Mouse (Mus musculus): ENCODE data around the gene Lrrn2. TPM values are rescaled to one million over a fixed set of nuclear protein-coding genes. Genes with fewer than 3 reads are reported as not detected.

The Lrrn2 gene
- polyA plus RNA-seq, 1 experiment from 2014 or later: 22.2 TPM

GRCm38 (mm10) chr1:132853312-132853711 lies 26.8 kb upstream of the Lrrn2 start:
- ATAC-seq: peak; percentile 71
- H3K4me3 ChIP-seq: no peak overlapping the region
- WGBS: 43% methylated on average over 8 of the region's 8 CpGs
- no peaks in the 10 kb centered on the region for H3K27me3 ChIP-seq
- H3K9ac ChIP-seq: no peak overlapping the region
- H3K36me3 ChIP-seq (ENCODE audit: poor library complexity, severe bottlenecking): no peaks in the 10 kb centered on the region
- H3K4me2 ChIP-seq: no peak overlapping the region
- no peaks in the 10 kb centered on the region for H3K9me3 ChIP-seq (replicated peaks)
- peaks cover 25% of the 10 kb centered on the region for H3K4me1 ChIP-seq
- H3K27ac ChIP-seq: no peak overlapping the region

GRCm38 (mm10) chr1:132858516-132859383 lies 21.3 kb upstream of the Lrrn2 start:
- no peaks in the 10 kb centered on the region for H3K36me3 ChIP-seq (ENCODE audit: poor library complexity, severe bottlenecking)
- H3K9ac ChIP-seq: no peak overlapping the region; the same call in 1 of the 2 replicates
- H3K4me1 ChIP-seq: peaks cover 16% of the 10 kb centered on the region
- no peaks in the 10 kb centered on the region for H3K9me3 ChIP-seq (replicated peaks)
- H3K4me2 ChIP-seq: no peak overlapping the region
- H3K27me3 ChIP-seq: no peaks in the 10 kb centered on the region
- ATAC-seq: peak; percentile 88
- peak overlapping the region; percentile 70 for H3K27ac ChIP-seq
- H3K4me3 ChIP-seq: no peak overlapping the region
- 21% methylated on average over 5 of the region's 5 CpGs for WGBS

- WGBS: 87% methylated on average over 2 of the region's 2 CpGs
- Histone ChIP-seq H3K4me1 (peaks cover 4% of the 10 kb centered on the region), H3K4me3 (no peak overlapping the region), H3K9me3 (replicated peaks) (no peaks in the 10 kb centered on the region), H3K36me3 (ENCODE audit: poor library complexity, severe bottlenecking) (no peaks in the 10 kb centered on the region), H3K27me3 (0 out of 2 replicates have a peak, but pooled peaks cover 4% of the 10 kb centered on the region), H3K27ac (no peak overlapping the region), H3K9ac (no peak overlapping the region), H3K4me2 (no peak overlapping the region)
- no peak for ATAC-seq
Measured at GRCm38 (mm10) chr1:132864220-132864619, 15.9 kb upstream of the Lrrn2 start.

GRCm38 (mm10) chr1:132865585-132865984 lies 14.5 kb upstream of the Lrrn2 start:
- H3K4me3 ChIP-seq: no peak overlapping the region
- no peak for ATAC-seq

GRCm38 (mm10) chr1:132870327-132870726 lies 9.7 kb upstream of the Lrrn2 start:
- 49% methylated on average over 7 of the region's 7 CpGs for WGBS
- no peak for ATAC-seq
- H3K27ac ChIP-seq: no peak overlapping the region

More at GRCm38 (mm10) chr1:132865585-132865984, 14.5 kb upstream of the Lrrn2 start:
- Histone ChIP-seq H3K4me1 (peaks cover 5% of the 10 kb centered on the region; the same call in 1 of the 2 replicates), H3K27ac (no peak overlapping the region), H3K27me3 (0 out of 2 replicates have a peak, but pooled peaks cover 4% of the 10 kb centered on the region), H3K9me3 (replicated peaks) (no peaks in the 10 kb centered on the region), H3K4me2 (no peak overlapping the region), H3K36me3 (ENCODE audit: poor library complexity, severe bottlenecking) (no peaks in the 10 kb centered on the region), H3K9ac (no peak overlapping the region)
- 84% methylated on average over 4 of the region's 4 CpGs for whole genome bisulfite sequencing

GRCm38 (mm10) chr1:132878951-132879610 lies 992 bp upstream of the Lrrn2 start:
- H3K4me2 ChIP-seq: no peak overlapping the region; the same call in 1 of the 2 replicates
- no peak overlapping the region for H3K9ac ChIP-seq

More at GRCm38 (mm10) chr1:132870327-132870726, 9.7 kb upstream of the Lrrn2 start:
- Histone ChIP-seq H3K4me1 (peaks cover 5% of the 10 kb centered on the region; the same call in 1 of the 2 replicates), H3K4me3 (no peak overlapping the region), H3K27me3 (no peaks in the 10 kb centered on the region), H3K9ac (no peak overlapping the region), H3K4me2 (no peak overlapping the region), H3K36me3 (ENCODE audit: poor library complexity, severe bottlenecking) (no peaks in the 10 kb centered on the region), H3K9me3 (replicated peaks) (no peaks in the 10 kb centered on the region)

GRCm38 (mm10) chr1:132879801-132880160 lies 292 bp upstream of the Lrrn2 start:
- 6% methylated on average over 8 of the region's 8 CpGs for WGBS
- H3K9me3 ChIP-seq (replicated peaks): no peaks in the 10 kb centered on the region
- H3K27ac ChIP-seq: peak overlapping the region; percentile 80; the same call in 1 of the 2 replicates
- no peak for ATAC-seq
- peak overlapping the region; percentile 70 for H3K4me3 ChIP-seq
- H3K27me3 ChIP-seq: peaks cover 31% of the 10 kb centered on the region
- peaks cover 35% of the 10 kb centered on the region for H3K4me1 ChIP-seq
- H3K4me2 ChIP-seq: peak overlapping the region; percentile 95
- H3K36me3 ChIP-seq (ENCODE audit: poor library complexity, severe bottlenecking): no peaks in the 10 kb centered on the region
- H3K9ac ChIP-seq: peak overlapping the region; percentile 83

More at GRCm38 (mm10) chr1:132878951-132879610, 992 bp upstream of the Lrrn2 start:
- peaks cover 31% of the 10 kb centered on the region for H3K27me3 ChIP-seq
- H3K27ac ChIP-seq: no peak overlapping the region
- H3K4me3 ChIP-seq: no peak overlapping the region
- WGBS: 16% methylated on average over 11 of the region's 11 CpGs
- no peaks in the 10 kb centered on the region for H3K9me3 ChIP-seq (replicated peaks)
- peaks cover 35% of the 10 kb centered on the region for H3K4me1 ChIP-seq
- H3K36me3 ChIP-seq (ENCODE audit: poor library complexity, severe bottlenecking): no peaks in the 10 kb centered on the region
- ATAC-seq: no peak

GRCm38 (mm10) chr1:132881041-132881761 lies 1.1 kb downstream of the Lrrn2 start:
- H3K9me3 ChIP-seq (replicated peaks): no peaks in the 10 kb centered on the region
- H3K4me3 ChIP-seq: peak overlapping the region; percentile 70
- ATAC-seq: peak; percentile 81
- 0% methylated on average over 28 of the region's 28 CpGs for WGBS
- H3K27me3 ChIP-seq: peaks cover 31% of the 10 kb centered on the region
- H3K27ac ChIP-seq: peak overlapping the region; percentile 80
- H3K9ac ChIP-seq: peak overlapping the region; percentile 83
- peak overlapping the region; percentile 95 for H3K4me2 ChIP-seq
- H3K36me3 ChIP-seq (ENCODE audit: poor library complexity, severe bottlenecking): no peaks in the 10 kb centered on the region
- H3K4me1 ChIP-seq: peaks cover 41% of the 10 kb centered on the region

- Histone ChIP-seq H3K4me1 (peaks cover 47% of the 10 kb centered on the region), H3K9ac (peak overlapping the region; percentile 83), H3K4me3 (peak overlapping the region; percentile 70), H3K27ac (peak overlapping the region; percentile 80; the same call in 1 of the 2 replicates), H3K4me2 (peak overlapping the region; percentile 95), H3K9me3 (replicated peaks) (no peaks in the 10 kb centered on the region), H3K27me3 (peaks cover 31% of the 10 kb centered on the region), H3K36me3 (ENCODE audit: poor library complexity, severe bottlenecking) (no peaks in the 10 kb centered on the region)
- 0 out of 2 replicates have a peak, but pooled peaks have one; percentile 4 for ATAC-seq
- 35% methylated on average over 9 of the region's 9 CpGs for WGBS
Measured at GRCm38 (mm10) chr1:132881836-132882235, 1.8 kb downstream of the Lrrn2 start.

- H3K4me3 ChIP-seq: no peak overlapping the region
- H3K9me3 ChIP-seq (replicated peaks): no peaks in the 10 kb centered on the region
- WGBS: 53% methylated on average over 4 of the region's 4 CpGs
- no peak overlapping the region for H3K9ac ChIP-seq
- peaks cover 46% of the 10 kb centered on the region for H3K4me1 ChIP-seq
- peaks cover 5% of the 10 kb centered on the region for H3K27me3 ChIP-seq
- no peak for ATAC-seq
- H3K36me3 ChIP-seq (ENCODE audit: poor library complexity, severe bottlenecking): no peaks in the 10 kb centered on the region
- no peak overlapping the region for H3K4me2 ChIP-seq
- peak overlapping the region; percentile 10; the same call in 1 of the 2 replicates for H3K27ac ChIP-seq
Measured at GRCm38 (mm10) chr1:132885701-132886100, 5.6 kb downstream of the Lrrn2 start.

- Histone ChIP-seq H3K4me1 (peaks cover 42% of the 10 kb centered on the region), H3K9ac (no peak overlapping the region), H3K27ac (no peak overlapping the region), H3K9me3 (replicated peaks) (no peaks in the 10 kb centered on the region), H3K36me3 (ENCODE audit: poor library complexity, severe bottlenecking) (no peaks in the 10 kb centered on the region), H3K4me3 (no peak overlapping the region), H3K4me2 (no peak overlapping the region), H3K27me3 (peaks cover 5% of the 10 kb centered on the region)
- 67% methylated on average over 4 of the region's 4 CpGs for WGBS
- no peak for ATAC-seq
Measured at GRCm38 (mm10) chr1:132886626-132887025, 6.6 kb downstream of the Lrrn2 start.

Data from forebrain, embryonic 13.5 days (tissue).